Mouse (Mus musculus) frontal cortex, adult 2 months (tissue): ENCODE results near the gene Mrpl53. TPM values are rescaled to one million over a fixed set of nuclear protein-coding genes. Genes with fewer than 3 reads are reported as not detected.

Experiments
- DNase-seq, 2 experiments: peaks; one replicate each; pipeline ENCODE4 v3.0.0; 2022; ENCODE audit warnings: low spot score in 1 of 2; ENCODE audit errors: extremely low spot score in 1 of 2
- polyA plus RNA-seq: library from polyadenylated mRNA; depleted of rRNA; stranded (reverse); fragments of >200 nt; gene quantifications from 2 replicates; pipeline ENCODE4 v1.2.3, GENCODE M21; 2012

Mrpl53 gene
- polyA plus RNA-seq, 1 experiment, result 96.4 TPM

GRCm38 (mm10) chr6:83120930-83121862, 12.4 kb downstream of the Mrpl53 start, which contains the start of gene Wbp1:
TSS of gene Wbp1 (minus strand) at chr6:83121559.
- peak; percentile 98 to 99 for DNase-seq

- no peak for DNase-seq
These were observed 13.2 kb downstream of the Mrpl53 start for GRCm38 (mm10) chr6:83121863-83122710.

GRCm38 (mm10) chr6:83122961-83123360, 14.1 kb downstream of the Mrpl53 start:
- no peak for DNase-seq

- peak; percentile 83 to 92 for DNase-seq
These were observed 16.0 kb downstream of the Mrpl53 start for GRCm38 (mm10) chr6:83124851-83125312.

- DNase-seq, result no peak
These were observed 16.5 kb downstream of the Mrpl53 start, which contains the start of gene Ino80b for GRCm38 (mm10) chr6:83125331-83125730. TSS of gene Ino80b (minus strand) at chr6:83125431.

- DNase-seq, result no peak
These were observed 18.6 kb downstream of the Mrpl53 start for GRCm38 (mm10) chr6:83127419-83127818.

- DNase-seq, result no peak
These were observed 22.7 kb downstream of the Mrpl53 start for GRCm38 (mm10) chr6:83131469-83132034.

- DNase-seq, result no peak
These were observed 23.5 kb downstream of the Mrpl53 start for GRCm38 (mm10) chr6:83132176-83132919.

GRCm38 (mm10) chr6:83134226-83134625, 25.4 kb downstream of the Mrpl53 start:
- DNase-seq, result no peak

GRCm38 (mm10) chr6:83134951-83135513, 26.2 kb downstream of the Mrpl53 start, which contains the start of gene Rtkn:
TSS of gene Rtkn (plus strand) at chr6:83135463.
- DNase-seq, result no peak

GRCm38 (mm10) chr6:83135571-83136161, 26.8 kb downstream of the Mrpl53 start:
- peak in 1 of 2 experiments; percentile 1 for DNase-seq

- no peak for DNase-seq
These were observed 27.5 kb downstream of the Mrpl53 start for GRCm38 (mm10) chr6:83136291-83136880.

- peak in 1 of 2 experiments; percentile 34 for DNase-seq
These were observed 28.2 kb downstream of the Mrpl53 start for GRCm38 (mm10) chr6:83136881-83137575.

- peak; percentile 56 to 67 for DNase-seq
These were observed 28.7 kb downstream of the Mrpl53 start for GRCm38 (mm10) chr6:83137576-83137950.

- DNase-seq, result no peak
These were observed 29.2 kb downstream of the Mrpl53 start for GRCm38 (mm10) chr6:83138056-83138455.

GRCm38 (mm10) chr6:83140044-83140443, 31.2 kb downstream of the Mrpl53 start:
- no peak for DNase-seq

- DNase-seq, result no peak
These were observed 32.8 kb downstream of the Mrpl53 start for GRCm38 (mm10) chr6:83141636-83142035.

GRCm38 (mm10) chr6:83142211-83142731, 33.4 kb downstream of the Mrpl53 start:
- DNase-seq, result peak in 1 of 2 experiments; percentile 68
